Mouse (Mus musculus): ENCODE results near the gene H2-Q10. TPM values are rescaled to one million over a fixed set of nuclear protein-coding genes. Genes with fewer than 3 reads are reported as not detected.
"Not testable (repeated sequence)": the region's sequence is repeated elsewhere in the genome, so short reads cannot be mapped to it uniquely, and the experiment has no call there.

The H2-Q10 gene
- polyA plus RNA-seq, 2 experiments = 0.62 to 0.87 TPM

DNA sequence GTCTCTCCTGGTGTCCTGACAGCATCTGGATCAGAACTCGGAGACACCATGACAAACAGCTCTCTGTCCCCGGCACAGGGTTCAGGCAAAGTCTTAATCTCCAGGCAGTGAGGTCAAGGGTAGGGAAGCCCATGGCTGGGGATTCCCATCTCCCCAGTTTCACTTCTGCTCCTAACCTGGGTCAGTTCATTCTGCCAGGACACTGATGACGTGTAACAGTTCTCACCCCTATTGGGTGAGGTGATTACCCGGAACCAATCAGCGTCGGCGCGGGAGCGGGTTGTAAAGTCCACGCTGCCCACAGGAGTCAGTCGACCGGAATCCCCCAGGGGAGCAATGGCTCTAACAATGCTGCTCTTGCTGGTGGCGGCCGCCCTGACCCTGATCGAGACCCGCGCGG, 31.0 kb upstream of the H2-Q10 start, which contains the start of gene H2-Q7:
TSS of gene H2-Q7 (plus strand) at position 271 of the 400 bp plus-strand sequence.
- Histone ChIP-seq H3K4me2 (replicated peaks; ENCODE audit: low read depth, low read length, severe bottlenecking) (peak within 1 kb of the TSS; percentile 81), H3K4me3 (replicated peaks; ENCODE audit: low read length) (peak within 1 kb of the TSS; percentile 45), H3K9ac (ENCODE audit: low read depth, low read length, severe bottlenecking) (peak within 1 kb of the TSS; percentile 43)
- not testable (repeated sequence) for H3K36me3 ChIP-seq (ENCODE audit: control insufficient read depth, insufficient read depth, low read length); H3K4me1 ChIP-seq (ENCODE audit: control insufficient read depth, insufficient read depth, low read length); H3K27ac ChIP-seq (replicated peaks; ENCODE audit: low read depth, low read length); H3K9me3 ChIP-seq (ENCODE audit: control insufficient read depth, low read length); H3K27me3 ChIP-seq (ENCODE audit: control insufficient read depth, insufficient read depth, low read length)
- 4% methylated on average over 15 of the region's 18 CpGs for WGBS
- peak; percentile 94 for ATAC-seq (ENCODE audit: low FRiP score, low read depth)
- DNase-seq (ENCODE audit: low spot score) = peak; percentile 87

GRCm38 (mm10) chr17:35439295-35439747, 30.6 kb upstream of the H2-Q10 start:
- H3K4me1 ChIP-seq (ENCODE audit: control insufficient read depth, insufficient read depth, low read length); DNase-seq (ENCODE audit: low spot score); H3K27me3 ChIP-seq (ENCODE audit: control insufficient read depth, insufficient read depth, low read length); H3K36me3 ChIP-seq (ENCODE audit: control insufficient read depth, insufficient read depth, low read length); H3K9me3 ChIP-seq (ENCODE audit: control insufficient read depth, low read length); H3K27ac ChIP-seq (replicated peaks; ENCODE audit: low read depth, low read length): not testable (repeated sequence)
- peak overlapping the region; percentile 45 for H3K4me3 ChIP-seq (replicated peaks; ENCODE audit: low read length)
- ATAC-seq (ENCODE audit: low FRiP score, low read depth) = peak; percentile 56
- H3K9ac ChIP-seq (ENCODE audit: low read depth, low read length, severe bottlenecking) = peak overlapping the region; percentile 43
- H3K4me2 ChIP-seq (replicated peaks; ENCODE audit: low read depth, low read length, severe bottlenecking) = peak overlapping the region; percentile 81
- WGBS = 2% methylated on average over 42 of the region's 48 CpGs

GRCm38 (mm10) chr17:35439925-35440645, 29.8 kb upstream of the H2-Q10 start:
- H3K4me1 ChIP-seq (ENCODE audit: control insufficient read depth, insufficient read depth, low read length); H3K9ac ChIP-seq (ENCODE audit: low read depth, low read length, severe bottlenecking); ATAC-seq (ENCODE audit: low FRiP score, low read depth); DNase-seq (ENCODE audit: low spot score); H3K27me3 ChIP-seq (ENCODE audit: control insufficient read depth, insufficient read depth, low read length); H3K27ac ChIP-seq (replicated peaks; ENCODE audit: low read depth, low read length); H3K36me3 ChIP-seq (ENCODE audit: control insufficient read depth, insufficient read depth, low read length); H3K9me3 ChIP-seq (ENCODE audit: control insufficient read depth, low read length); H3K4me3 ChIP-seq (replicated peaks; ENCODE audit: low read length): not testable (repeated sequence)
- WGBS = 40% methylated on average over 22 of the region's 27 CpGs
- 0 out of 2 replicates have a peak overlapping the region, but pooled peaks have one; percentile 81 for H3K4me2 ChIP-seq (replicated peaks; ENCODE audit: low read depth, low read length, severe bottlenecking)

DNA sequence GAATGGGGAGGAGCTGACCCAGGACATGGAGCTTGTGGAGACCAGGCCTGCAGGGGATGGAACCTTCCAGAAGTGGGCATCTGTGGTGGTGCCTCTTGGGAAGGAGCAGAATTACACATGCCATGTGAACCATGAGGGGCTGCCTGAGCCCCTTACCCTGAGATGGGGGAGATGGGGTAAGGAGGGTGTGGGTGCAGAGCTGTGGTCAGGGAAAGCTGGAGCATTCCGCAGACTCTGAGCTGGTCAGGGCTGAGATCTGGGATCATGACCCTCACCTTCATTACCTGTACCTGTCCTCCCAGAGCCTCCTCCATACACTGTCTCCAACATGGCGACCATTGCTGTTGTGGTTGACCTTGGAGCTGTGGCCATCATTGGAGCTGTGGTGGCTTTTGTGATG, 27.5 kb upstream of the H2-Q10 start:
- H3K4me1 ChIP-seq (ENCODE audit: control insufficient read depth, insufficient read depth, low read length); H3K27me3 ChIP-seq (ENCODE audit: control insufficient read depth, insufficient read depth, low read length); H3K9ac ChIP-seq (ENCODE audit: low read depth, low read length, severe bottlenecking); ATAC-seq (ENCODE audit: low FRiP score, low read depth); H3K9me3 ChIP-seq (ENCODE audit: control insufficient read depth, low read length); H3K4me2 ChIP-seq (replicated peaks; ENCODE audit: low read depth, low read length, severe bottlenecking); DNase-seq (ENCODE audit: low spot score); H3K36me3 ChIP-seq (ENCODE audit: control insufficient read depth, insufficient read depth, low read length); H3K4me3 ChIP-seq (replicated peaks; ENCODE audit: low read length); H3K27ac ChIP-seq (replicated peaks; ENCODE audit: low read depth, low read length): not testable (repeated sequence)
- 100% methylated on average over 2 of the region's 2 CpGs for WGBS

DNA sequence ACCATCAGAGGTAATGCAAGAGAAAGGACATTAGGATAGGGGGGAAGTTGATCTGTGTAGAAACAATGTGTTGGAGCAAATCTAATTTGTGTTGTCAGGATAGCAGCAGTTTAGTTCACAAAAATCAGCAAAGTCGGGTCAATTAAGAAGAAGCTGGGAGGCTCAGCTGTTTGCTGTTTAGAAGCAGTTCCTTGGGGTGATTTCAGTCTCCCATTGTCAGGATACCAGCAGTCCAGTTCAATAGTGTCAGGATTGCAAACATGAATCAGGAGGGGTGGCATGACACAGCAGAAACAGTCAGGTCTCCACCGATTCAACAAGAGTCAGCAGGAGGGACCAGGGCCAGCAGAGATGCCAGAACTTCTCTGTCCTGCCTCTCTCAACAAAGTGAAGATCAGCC, 25.4 kb upstream of the H2-Q10 start:
- not testable (repeated sequence) for H3K9me3 ChIP-seq (ENCODE audit: control insufficient read depth, low read length); H3K9ac ChIP-seq (ENCODE audit: low read depth, low read length, severe bottlenecking); H3K4me1 ChIP-seq (ENCODE audit: control insufficient read depth, insufficient read depth, low read length); H3K27me3 ChIP-seq (ENCODE audit: control insufficient read depth, insufficient read depth, low read length); H3K36me3 ChIP-seq (ENCODE audit: control insufficient read depth, insufficient read depth, low read length); H3K27ac ChIP-seq (replicated peaks; ENCODE audit: low read depth, low read length); ATAC-seq (ENCODE audit: low FRiP score, low read depth); DNase-seq (ENCODE audit: low spot score); H3K4me3 ChIP-seq (replicated peaks; ENCODE audit: low read length); H3K4me2 ChIP-seq (replicated peaks; ENCODE audit: low read depth, low read length, severe bottlenecking)
- WGBS = 93% methylated on average over 2 of the region's 2 CpGs

- not testable (repeated sequence) for DNase-seq (ENCODE audit: low spot score); ATAC-seq (ENCODE audit: low FRiP score, low read depth); H3K9me3 ChIP-seq (ENCODE audit: control insufficient read depth, low read length); H3K27me3 ChIP-seq (ENCODE audit: control insufficient read depth, insufficient read depth, low read length); H3K4me3 ChIP-seq (replicated peaks; ENCODE audit: low read length); H3K27ac ChIP-seq (replicated peaks; ENCODE audit: low read depth, low read length); H3K4me2 ChIP-seq (replicated peaks; ENCODE audit: low read depth, low read length, severe bottlenecking); H3K36me3 ChIP-seq (ENCODE audit: control insufficient read depth, insufficient read depth, low read length); H3K9ac ChIP-seq (ENCODE audit: low read depth, low read length, severe bottlenecking); H3K4me1 ChIP-seq (ENCODE audit: control insufficient read depth, insufficient read depth, low read length)
- WGBS = no CpG with 5 or more reads among the region's 1 CpGs
These were observed 11.6 kb upstream of the H2-Q10 start for GRCm38 (mm10) chr17:35458247-35458646.

DNA sequence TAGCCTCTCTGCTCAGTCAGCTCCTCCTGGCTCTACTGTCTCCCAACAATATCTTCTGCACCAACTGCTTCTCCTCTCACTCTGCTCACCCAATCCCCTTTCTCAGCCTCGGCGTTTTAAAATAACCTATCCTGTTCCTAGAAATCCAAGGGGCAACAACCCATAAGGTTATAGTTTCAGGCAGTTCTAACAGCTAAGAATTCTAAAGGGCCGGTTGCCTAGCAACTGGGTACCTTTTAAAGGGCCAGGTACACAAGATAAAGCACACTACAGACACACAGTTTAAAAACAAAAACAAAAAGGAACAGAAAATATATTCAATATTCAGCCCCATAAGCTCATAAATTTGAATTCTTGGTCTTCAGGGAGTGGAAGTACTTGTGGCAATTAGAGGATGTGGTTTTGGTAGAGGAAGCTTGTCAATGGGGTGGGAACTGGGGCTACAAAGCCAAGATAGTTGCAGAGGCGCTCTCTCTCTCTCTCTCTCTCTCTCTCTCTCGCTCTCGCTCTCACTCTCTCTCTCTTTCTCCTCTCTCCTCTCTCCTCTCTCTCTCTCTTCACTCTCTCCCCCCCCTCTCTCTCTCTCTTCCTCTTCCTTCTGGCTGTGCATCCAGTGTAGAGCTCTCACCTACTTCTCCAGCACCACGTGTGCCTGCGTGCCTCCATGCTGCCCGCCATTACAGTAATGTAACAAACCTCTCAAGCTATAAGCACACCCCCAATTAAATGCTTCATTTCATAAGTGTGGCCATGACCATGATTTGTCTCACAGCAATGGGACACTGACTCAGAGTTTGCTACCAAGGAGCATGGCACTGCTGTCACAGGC, 9.2 kb upstream of the H2-Q10 start:
- not testable (repeated sequence) for H3K9ac ChIP-seq (ENCODE audit: low read depth, low read length, severe bottlenecking); DNase-seq (ENCODE audit: low spot score); H3K27ac ChIP-seq (replicated peaks; ENCODE audit: low read depth, low read length); H3K4me2 ChIP-seq (replicated peaks; ENCODE audit: low read depth, low read length, severe bottlenecking); H3K36me3 ChIP-seq (ENCODE audit: control insufficient read depth, insufficient read depth, low read length); H3K4me3 ChIP-seq (replicated peaks; ENCODE audit: low read length); H3K27me3 ChIP-seq (ENCODE audit: control insufficient read depth, insufficient read depth, low read length); H3K4me1 ChIP-seq (ENCODE audit: control insufficient read depth, insufficient read depth, low read length); H3K9me3 ChIP-seq (ENCODE audit: control insufficient read depth, low read length); ATAC-seq (ENCODE audit: low FRiP score, low read depth)
- 73% methylated on average over 3 of the region's 9 CpGs for WGBS

DNA sequence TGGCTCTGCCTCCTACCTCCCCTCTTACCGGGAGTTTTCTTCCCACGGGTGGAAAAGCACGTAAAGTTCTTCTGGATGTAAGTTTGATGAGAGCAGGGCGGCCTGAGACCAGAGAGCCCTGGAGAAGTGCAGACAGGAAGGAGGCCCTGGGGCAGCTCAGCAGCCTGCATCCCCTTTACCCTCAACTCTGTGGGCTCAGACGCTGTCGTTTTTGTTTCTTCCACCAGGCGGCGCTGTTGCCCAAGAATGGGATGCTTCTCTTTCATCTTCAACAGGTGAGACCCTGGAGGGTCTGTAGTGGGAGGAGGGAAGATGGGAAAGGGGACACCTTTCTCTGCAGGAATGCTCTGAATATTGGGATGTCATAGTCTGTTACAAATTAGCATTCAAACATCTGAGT, 4.2 kb upstream of the H2-Q10 start:
- not testable (repeated sequence) for H3K9me3 ChIP-seq (ENCODE audit: control insufficient read depth, low read length); H3K9ac ChIP-seq (ENCODE audit: low read depth, low read length, severe bottlenecking); H3K4me2 ChIP-seq (replicated peaks; ENCODE audit: low read depth, low read length, severe bottlenecking); ATAC-seq (ENCODE audit: low FRiP score, low read depth); H3K36me3 ChIP-seq (ENCODE audit: control insufficient read depth, insufficient read depth, low read length); H3K27ac ChIP-seq (replicated peaks; ENCODE audit: low read depth, low read length); H3K4me1 ChIP-seq (ENCODE audit: control insufficient read depth, insufficient read depth, low read length); H3K4me3 ChIP-seq (replicated peaks; ENCODE audit: low read length); DNase-seq (ENCODE audit: low spot score)
- H3K27me3 ChIP-seq (ENCODE audit: control insufficient read depth, insufficient read depth, low read length) = peaks cover 19% of the 10 kb centered on the region
- 4% methylated on average over 8 of the region's 8 CpGs for WGBS

Data from limb, embryonic 14.5 days (tissue).